Mouse (Mus musculus) T-helper 1 cell (primary cell): ENCODE measurements around the gene Tfr2.

ENCODE experiments used
- in situ Hi-C: fragments of 300-600 bp; cut with MboI, MseI; formaldehyde crosslinking; loops from one replicate; pipeline ENCODE4 v1.15.1; 2025; ENCODE audit warnings: high pct_unique_total_duplicates

Gene Tfr2

GRCm38 (mm10) chr5:137580246-137580645 lies 10.6 kb downstream of the Tfr2 start:
- in situ Hi-C loops: no loop called here

- in situ Hi-C loops: no loop called here
Observed at GRCm38 (mm10) chr5:137582702-137583101, 13.1 kb downstream of the Tfr2 start.

- in situ Hi-C loops: no loop called here
Observed at GRCm38 (mm10) chr5:137583670-137584169, 14.1 kb downstream of the Tfr2 start.

- in situ Hi-C loops: no loop called here
Observed at GRCm38 (mm10) chr5:137584976-137585375, 15.3 kb downstream of the Tfr2 start.

DNA sequence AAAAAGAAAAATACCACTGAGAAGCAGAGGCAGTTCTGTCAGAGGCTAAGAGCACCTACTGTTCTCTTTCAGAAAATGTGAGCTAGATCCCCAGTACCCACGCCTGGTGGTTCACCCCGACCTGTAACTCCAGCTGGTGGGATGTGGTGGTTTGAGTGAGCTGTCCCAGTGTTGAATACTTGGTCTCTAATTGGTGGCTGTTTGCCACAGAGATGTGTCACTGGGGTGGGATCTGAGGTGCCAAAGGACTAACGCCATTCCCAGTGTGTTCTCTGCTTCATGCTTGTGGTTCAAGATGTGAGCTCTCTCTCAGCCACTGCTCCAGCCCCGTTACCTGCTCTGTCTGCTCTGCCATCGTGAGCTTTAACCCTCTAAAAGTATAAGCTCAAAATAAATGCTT lies 20.9 kb downstream of the Tfr2 start:
- in situ Hi-C loops: no loop called here

DNA sequence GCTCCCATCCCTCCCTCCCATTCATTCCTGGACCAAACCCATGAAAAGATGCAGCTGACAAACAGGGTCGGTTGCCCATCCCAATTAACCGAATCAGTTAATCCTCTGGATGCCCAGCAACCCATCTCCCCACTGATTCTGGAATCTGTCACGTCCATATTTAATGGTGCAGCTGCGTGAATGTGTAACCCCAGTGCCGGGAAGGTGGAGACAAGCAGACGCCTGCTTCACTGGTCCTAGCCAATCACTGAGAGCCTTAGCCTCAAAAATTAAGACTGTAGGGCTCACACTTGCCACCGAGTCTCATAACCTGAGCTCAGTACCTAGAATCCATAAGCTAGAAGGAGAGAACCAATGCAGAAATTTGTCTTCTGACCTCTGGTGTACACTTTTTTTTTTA lies 26.3 kb downstream of the Tfr2 start:
- in situ Hi-C loops: no loop called here

- in situ Hi-C loops: no loop called here
Observed at GRCm38 (mm10) chr5:137596601-137597261, 27.1 kb downstream of the Tfr2 start.

GRCm38 (mm10) chr5:137597625-137598024 lies 28.0 kb downstream of the Tfr2 start:
- in situ Hi-C loops: no loop called here

GRCm38 (mm10) chr5:137598100-137598826 lies 28.6 kb downstream of the Tfr2 start:
- in situ Hi-C loops: no loop called here

- in situ Hi-C loops: no loop called here
Observed at GRCm38 (mm10) chr5:137599600-137599999, 30.0 kb downstream of the Tfr2 start.

GRCm38 (mm10) chr5:137600281-137600618 lies 30.6 kb downstream of the Tfr2 start:
- in situ Hi-C loops: no loop called here

DNA sequence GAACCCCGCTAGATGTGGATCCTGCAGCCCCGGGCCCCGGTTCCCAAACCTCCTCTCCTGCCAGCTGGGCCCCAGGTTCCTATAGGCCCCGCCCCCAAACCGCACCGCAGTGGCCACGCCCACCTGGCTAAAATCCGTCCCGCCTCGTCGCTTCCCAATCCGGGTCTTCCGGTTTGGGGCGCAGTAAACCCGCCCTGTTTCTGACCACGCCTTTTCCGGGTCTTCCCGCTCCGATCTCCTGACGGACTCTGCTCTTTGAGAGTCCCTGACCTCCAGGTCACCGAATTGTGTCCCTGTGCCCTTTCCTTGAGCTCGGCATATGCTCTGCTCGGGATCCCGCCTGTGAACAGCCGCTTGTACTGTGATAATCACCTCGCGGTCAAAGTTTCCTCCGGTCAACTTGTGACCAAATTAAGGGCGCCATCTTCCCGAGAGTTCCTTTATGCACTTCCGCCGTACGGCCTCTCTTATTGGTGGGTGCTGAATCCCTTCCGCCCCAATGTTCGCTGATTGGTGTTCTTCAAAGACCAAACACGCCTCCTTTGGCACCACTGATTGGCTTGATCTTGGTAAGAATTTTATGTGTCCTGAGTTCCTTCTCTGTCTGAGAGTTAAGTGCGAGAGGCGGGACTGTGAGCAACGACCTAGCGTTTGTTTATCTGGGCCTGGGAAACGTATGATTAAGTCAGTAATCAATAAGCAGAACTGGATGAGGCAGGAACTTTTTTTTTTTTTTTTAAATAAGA lies 31.2 kb downstream of the Tfr2 start, which contains the start of gene Mospd3:
TSS of gene Mospd3 (minus strand) at position 440 of the 746 bp plus-strand sequence.
- in situ Hi-C loops: no loop called here

- in situ Hi-C loops: no loop called here
Observed at GRCm38 (mm10) chr5:137601365-137601729, 31.7 kb downstream of the Tfr2 start.

DNA sequence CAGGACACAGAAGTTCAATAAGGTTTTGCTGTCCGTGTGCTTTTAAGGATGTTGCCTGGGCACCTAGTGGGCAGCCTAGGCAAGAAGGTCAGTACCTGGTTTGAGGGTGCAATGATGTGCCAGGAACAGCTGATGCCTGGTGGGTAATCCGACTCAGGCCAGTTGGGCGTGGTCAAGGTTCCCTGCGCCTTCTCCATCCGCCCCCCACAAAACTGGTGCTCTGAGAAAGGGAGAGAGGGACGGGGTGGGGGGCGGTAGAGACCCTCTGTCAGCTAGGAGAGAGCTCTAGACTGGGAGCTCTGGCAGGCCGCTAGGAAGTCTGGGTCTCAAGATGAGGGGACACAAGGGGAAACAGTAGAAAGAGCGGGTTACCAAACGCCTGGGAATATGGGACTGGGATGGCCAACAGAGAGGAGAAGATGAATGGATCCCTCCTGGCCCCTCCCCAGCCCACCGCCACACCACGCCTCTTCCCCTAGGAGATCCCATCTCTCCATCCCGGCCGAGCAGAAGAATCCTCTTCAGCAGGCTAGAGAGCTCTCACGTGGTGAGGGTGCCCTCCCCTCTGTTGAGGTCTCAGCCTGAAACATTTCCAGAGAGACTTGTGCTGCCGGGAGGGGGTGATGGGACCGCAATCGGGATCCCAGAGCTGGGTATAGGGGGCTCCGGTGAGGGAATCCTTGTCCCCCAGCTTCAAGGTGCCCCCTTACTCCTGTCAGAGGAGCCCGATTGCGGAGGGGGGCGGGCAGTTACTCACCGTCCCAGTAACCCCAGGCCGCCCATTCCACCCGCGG lies 38.4 kb downstream of the Tfr2 start:
- in situ Hi-C loops: no loop called here

- in situ Hi-C loops: no loop called here
Observed at GRCm38 (mm10) chr5:137608654-137609190, 39.1 kb downstream of the Tfr2 start.

GRCm38 (mm10) chr5:137609292-137609691 lies 39.7 kb downstream of the Tfr2 start:
- in situ Hi-C loops: no loop called here

GRCm38 (mm10) chr5:137610056-137610455 lies 40.4 kb downstream of the Tfr2 start:
- in situ Hi-C loops: no loop called here

DNA sequence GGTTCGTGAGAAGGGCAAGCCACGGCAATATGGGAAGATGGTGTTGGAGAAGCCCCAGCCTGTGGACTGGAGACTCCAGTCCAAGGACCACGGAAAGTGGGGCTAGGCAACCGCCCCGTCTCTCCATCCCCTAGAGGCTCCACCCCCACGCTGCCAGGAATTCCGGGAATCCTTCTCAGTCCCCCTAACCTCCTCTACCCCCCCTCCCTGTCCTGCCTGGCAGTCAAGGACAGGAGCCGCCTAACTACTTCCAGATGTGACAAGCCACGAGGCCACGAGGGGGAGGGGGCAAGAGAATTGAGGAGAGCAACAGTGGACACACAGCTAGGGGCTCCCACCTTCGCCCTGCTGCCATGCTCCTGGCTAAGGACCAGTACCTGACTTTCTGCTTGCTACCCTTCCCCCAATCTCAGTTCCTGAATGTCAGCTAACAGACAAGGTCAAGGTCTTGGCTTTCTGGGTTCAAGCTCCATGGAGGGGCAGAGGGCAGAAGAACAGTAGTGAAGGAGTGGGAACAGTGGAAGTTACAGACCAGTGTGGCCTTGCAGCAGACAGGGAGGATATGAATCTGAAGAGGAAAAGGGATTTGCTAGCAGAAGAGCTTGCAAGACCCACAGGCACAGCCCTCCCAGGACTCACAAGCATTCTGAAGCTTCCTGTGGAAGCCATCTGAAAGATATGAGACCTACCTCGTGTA lies 41.1 kb downstream of the Tfr2 start:
- in situ Hi-C loops: no loop called here

DNA sequence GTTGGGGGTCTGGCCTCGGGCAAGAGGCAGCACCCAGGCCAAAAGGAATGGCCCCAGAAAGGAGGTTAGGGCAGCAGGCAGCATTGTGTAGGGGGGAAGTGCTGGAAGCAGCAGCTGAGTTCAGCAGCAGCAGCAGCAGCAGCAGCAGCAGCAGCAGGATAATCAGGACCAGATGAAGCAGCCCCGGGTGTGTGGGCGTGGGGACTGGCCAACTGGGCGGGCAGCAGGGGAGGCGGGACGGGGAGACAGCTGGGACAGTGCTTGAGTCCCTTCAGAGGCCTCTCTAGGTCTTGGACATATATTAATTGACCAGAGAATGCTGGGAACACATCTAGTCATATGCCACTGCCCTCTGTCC lies 41.6 kb downstream of the Tfr2 start:
- in situ Hi-C loops: no loop called here

GRCm38 (mm10) chr5:137613076-137613475 lies 43.4 kb downstream of the Tfr2 start:
- in situ Hi-C loops: no loop called here

DNA sequence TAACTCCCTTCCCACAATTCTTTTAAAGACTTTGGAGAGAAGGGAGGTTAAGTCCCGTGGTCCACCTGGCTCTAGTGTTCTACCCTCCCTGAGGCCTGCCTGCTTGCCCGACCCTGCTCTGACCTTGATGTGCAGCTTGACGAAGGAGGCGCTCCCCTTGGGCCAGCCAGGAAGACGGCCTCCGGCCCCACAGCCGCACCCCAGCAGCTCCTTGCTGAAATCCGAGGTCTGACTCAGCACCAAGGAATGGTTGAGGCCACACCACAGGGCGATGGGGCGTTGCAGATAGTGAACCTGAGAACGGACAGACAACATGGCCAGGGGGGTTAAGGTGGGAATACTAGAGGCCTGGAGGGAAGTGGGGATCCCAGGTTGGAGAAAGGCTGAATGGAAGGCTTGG lies 43.9 kb downstream of the Tfr2 start, which contains the start of gene Pcolce:
TSS of gene Pcolce (minus strand) at position 235 of the 400 bp plus-strand sequence.
- in situ Hi-C loops: no loop called here
